Mouse (Mus musculus) cerebellum, postnatal 10 days (tissue): ENCODE results near the gene Spaca4.

Experiments used
- DNase-seq, 2 experiments: peaks; one replicate each; pipeline ENCODE4 v3.0.0; 2021; ENCODE audit warnings: mixed read lengths in 2 of 2

Spaca4 gene

GRCm38 (mm10) chr7:45725151-45725550, 462 bp downstream of the Spaca4 start:
- DNase-seq, result peak in 1 of 2 experiments; percentile 30

- DNase-seq, result no peak
Measured at GRCm38 (mm10) chr7:45723781-45724180, 1.8 kb downstream of the Spaca4 start.

- DNase-seq, result peak in 1 of 2 experiments; percentile 29
Measured at GRCm38 (mm10) chr7:45723301-45723700, 2.3 kb downstream of the Spaca4 start.

- peak; percentile 62 to 66 for DNase-seq
Measured at GRCm38 (mm10) chr7:45722348-45722713, 3.3 kb downstream of the Spaca4 start.

GRCm38 (mm10) chr7:45721642-45722347, 3.8 kb downstream of the Spaca4 start:
- DNase-seq, result peak; percentile 77 to 80

- peak in 1 of 2 experiments; percentile 41 for DNase-seq
Measured at GRCm38 (mm10) chr7:45721234-45721571, 4.4 kb downstream of the Spaca4 start.

- DNase-seq, result peak; percentile 45 to 50
Measured at GRCm38 (mm10) chr7:45720413-45721233, 5.0 kb downstream of the Spaca4 start, which contains the start of gene Fam83e. Gene Fam83e, plus strand, starts transcription at chr7:45721212.

GRCm38 (mm10) chr7:45719738-45720412, 5.7 kb downstream of the Spaca4 start:
- no peak for DNase-seq

- DNase-seq, result no peak
Measured at GRCm38 (mm10) chr7:45719180-45719579, 6.4 kb downstream of the Spaca4 start.

- no peak for DNase-seq
Measured at GRCm38 (mm10) chr7:45718331-45718730, 7.3 kb downstream of the Spaca4 start.

GRCm38 (mm10) chr7:45717918-45718297, 7.7 kb downstream of the Spaca4 start, which contains the start of gene Sphk2:
Gene Sphk2, minus strand, starts transcription at chr7:45718002.
- peak; percentile 99 for DNase-seq

GRCm38 (mm10) chr7:45716952-45717917, 8.4 kb downstream of the Spaca4 start:
- no peak for DNase-seq

GRCm38 (mm10) chr7:45716460-45716857, 9.2 kb downstream of the Spaca4 start:
- DNase-seq, result peak in 1 of 2 experiments; percentile 7

GRCm38 (mm10) chr7:45715741-45716459, 9.7 kb downstream of the Spaca4 start:
- peak in 1 of 2 experiments; percentile 18 for DNase-seq

GRCm38 (mm10) chr7:45715090-45715708, 10.4 kb downstream of the Spaca4 start, which contains the start of gene Rpl18:
Gene Rpl18, plus strand, starts transcription at chr7:45715457.
- DNase-seq, result peak; percentile 99 to 100

- peak in 1 of 2 experiments; percentile 35 for DNase-seq
Measured at GRCm38 (mm10) chr7:45714630-45715089, 11.0 kb downstream of the Spaca4 start.

GRCm38 (mm10) chr7:45713881-45714520, 11.6 kb downstream of the Spaca4 start:
- no peak for DNase-seq

- DNase-seq, result peak in 1 of 2 experiments; percentile 26
Measured at GRCm38 (mm10) chr7:45713396-45713795, 12.2 kb downstream of the Spaca4 start.

GRCm38 (mm10) chr7:45712022-45712757, 13.4 kb downstream of the Spaca4 start:
- DNase-seq, result peak; percentile 49 to 62
